Mouse (Mus musculus): Measurements from ENCODE around the gene Serbp1. TPM values are rescaled to one million over a fixed set of nuclear protein-coding genes. Genes with fewer than 3 reads are reported as not detected.

Gene Serbp1
- polyA plus RNA-seq, 1 experiment = 541 TPM

DNA sequence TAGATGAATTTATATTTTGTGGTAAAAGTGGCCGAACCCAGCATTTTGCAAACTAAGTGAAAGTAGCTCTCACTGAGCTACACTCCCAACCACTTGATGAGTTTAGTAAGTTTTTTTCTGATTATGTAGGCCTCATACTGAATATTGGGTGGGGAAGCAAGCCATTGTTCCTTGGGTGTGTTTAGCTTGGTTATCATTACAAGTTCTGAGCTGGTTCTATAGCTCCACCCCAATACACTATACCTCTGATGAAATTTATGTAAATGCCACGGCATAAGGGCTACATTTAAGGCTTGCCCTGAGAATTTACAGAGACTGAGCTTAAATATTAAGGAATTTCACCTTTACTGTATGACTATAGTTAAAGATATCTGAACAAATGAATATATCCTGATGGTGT is 31.5 kb downstream of the Serbp1 start:
- Histone ChIP-seq H3ac (ENCODE audit: control insufficient read depth, insufficient read length, low read depth) (no peak overlapping the region), H3K79me3 (ENCODE audit: low read depth) (peaks cover 75% of the 10 kb centered on the region), H3K36me3 (ENCODE audit: control insufficient read depth, insufficient read depth) (peaks cover 67% of the 10 kb centered on the region), H3K27me3 (ENCODE audit: control insufficient read depth, insufficient read depth, insufficient read length) (no peaks in the 10 kb centered on the region), H3K79me2 (ENCODE audit: control insufficient read depth, insufficient read depth) (peaks cover 77% of the 10 kb centered on the region), H3K4me3 (ENCODE audit: insufficient read depth, poor library complexity, severe bottlenecking) (peak overlapping the region; percentile 92)
- TF ChIP-seq CEBPB (IDR thresholded peaks at IDR 0.05; ENCODE audit: low read depth) (no peak), MYOG (IDR thresholded peaks at IDR 0.05; ENCODE audit: control insufficient read depth, extremely low read depth, insufficient read length) (no peak), USF1 (IDR thresholded peaks at IDR 0.05; ENCODE audit: low read depth) (no peak), MAX (IDR thresholded peaks at IDR 0.05) (no peak), MYOD1 (IDR thresholded peaks at IDR 0.05; ENCODE audit: control insufficient read depth, insufficient read length, low read depth) (no peak), CTCF (IDR thresholded peaks at IDR 0.05; ENCODE audit: control insufficient read depth, insufficient read depth, insufficient read length) (no peak), FOSL1 (IDR thresholded peaks at IDR 0.05; ENCODE audit: insufficient read depth, low read length, poor library complexity, severe bottlenecking) (no peak)

GRCm38 (mm10) chr6:67277944-67278343 is 40.0 kb downstream of the Serbp1 start:
- Histone ChIP-seq H3ac (ENCODE audit: control insufficient read depth, insufficient read length, low read depth) (no peak overlapping the region), H3K27me3 (ENCODE audit: control insufficient read depth, insufficient read depth, insufficient read length) (no peaks in the 10 kb centered on the region), H3K36me3 (ENCODE audit: control insufficient read depth, insufficient read depth) (peaks cover 96% of the 10 kb centered on the region), H3K79me2 (ENCODE audit: control insufficient read depth, insufficient read depth) (peaks cover 100% of the 10 kb centered on the region), H3K79me3 (ENCODE audit: low read depth) (peaks cover 96% of the 10 kb centered on the region), H3K4me3 (ENCODE audit: insufficient read depth, poor library complexity, severe bottlenecking) (no peak overlapping the region)
- TF ChIP-seq MYOD1 (IDR thresholded peaks at IDR 0.05; ENCODE audit: control insufficient read depth, insufficient read length, low read depth) (no peak), FOSL1 (IDR thresholded peaks at IDR 0.05; ENCODE audit: insufficient read depth, low read length, poor library complexity, severe bottlenecking) (no peak), MAX (IDR thresholded peaks at IDR 0.05) (no peak), CEBPB (IDR thresholded peaks at IDR 0.05; ENCODE audit: low read depth) (no peak), USF1 (IDR thresholded peaks at IDR 0.05; ENCODE audit: low read depth) (no peak), MYOG (IDR thresholded peaks at IDR 0.05; ENCODE audit: control insufficient read depth, extremely low read depth, insufficient read length) (no peak)

DNA sequence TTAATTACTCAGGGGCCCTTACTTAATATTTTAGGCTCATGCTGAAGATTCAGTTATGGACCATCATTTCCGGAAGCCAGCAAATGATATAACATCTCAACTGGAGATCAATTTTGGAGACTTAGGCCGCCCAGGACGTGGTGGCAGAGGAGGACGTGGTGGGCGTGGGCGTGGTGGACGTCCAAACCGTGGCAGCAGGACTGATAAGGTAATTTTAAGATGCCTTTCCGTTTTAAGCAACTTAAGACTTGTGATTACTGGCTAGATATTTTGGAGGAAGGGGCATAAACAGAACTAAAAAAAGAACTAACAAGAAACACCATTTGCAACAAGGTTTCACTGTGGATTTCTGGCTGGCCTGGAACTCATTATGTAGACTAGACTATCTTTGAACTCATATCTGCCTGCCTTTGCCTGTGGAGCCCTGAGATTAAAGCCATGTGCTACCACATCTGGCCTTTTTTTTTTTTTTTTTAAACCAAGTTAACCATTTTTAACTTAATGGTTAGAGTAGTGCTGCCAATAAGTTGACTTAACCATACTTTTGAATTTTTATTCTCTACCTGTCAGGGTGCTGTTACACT is 43.7 kb downstream of the Serbp1 start:
- no peaks in the 10 kb centered on the region for H3K27me3 ChIP-seq (ENCODE audit: control insufficient read depth, insufficient read depth, insufficient read length)
- no peak overlapping the region for H3ac ChIP-seq (ENCODE audit: control insufficient read depth, insufficient read length, low read depth)
- H3K4me3 ChIP-seq (ENCODE audit: insufficient read depth, poor library complexity, severe bottlenecking) = no peak overlapping the region
- H3K36me3 ChIP-seq (ENCODE audit: control insufficient read depth, insufficient read depth) = peaks cover 96% of the 10 kb centered on the region
- H3K79me3 ChIP-seq (ENCODE audit: low read depth) = peaks cover 74% of the 10 kb centered on the region
- no peak for TF ChIP-seq MAX (IDR thresholded peaks at IDR 0.05)
- TF ChIP-seq FOSL1 (IDR thresholded peaks at IDR 0.05; ENCODE audit: insufficient read depth, low read length, poor library complexity, severe bottlenecking) = no peak
- TF ChIP-seq USF1 (IDR thresholded peaks at IDR 0.05; ENCODE audit: low read depth) = no peak
- H3K79me2 ChIP-seq (ENCODE audit: control insufficient read depth, insufficient read depth) = peaks cover 98% of the 10 kb centered on the region

DNA sequence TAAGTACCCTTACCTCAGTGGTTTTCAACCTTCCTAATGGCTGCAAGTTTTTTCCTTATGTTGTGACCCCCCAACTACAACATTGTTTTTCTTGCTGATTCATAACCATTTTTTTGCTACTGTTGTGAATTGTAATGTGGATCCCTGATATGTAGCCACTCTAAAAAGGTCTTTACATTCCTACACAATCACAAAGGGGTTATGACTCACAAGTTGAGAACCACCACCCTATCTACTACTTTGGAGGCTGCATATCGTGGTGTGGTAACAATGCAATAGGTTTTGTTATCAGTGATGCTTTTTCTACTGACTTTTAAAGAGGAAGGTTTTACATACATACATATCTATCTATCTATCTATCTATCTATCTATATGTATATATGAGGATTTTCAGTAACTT is 44.9 kb downstream of the Serbp1 start:
- Histone ChIP-seq H3K36me3 (ENCODE audit: control insufficient read depth, insufficient read depth) (peaks cover 92% of the 10 kb centered on the region), H3ac (ENCODE audit: control insufficient read depth, insufficient read length, low read depth) (no peak overlapping the region), H3K4me3 (ENCODE audit: insufficient read depth, poor library complexity, severe bottlenecking) (no peak overlapping the region), H3K27me3 (ENCODE audit: control insufficient read depth, insufficient read depth, insufficient read length) (no peaks in the 10 kb centered on the region), H3K79me2 (ENCODE audit: control insufficient read depth, insufficient read depth) (peaks cover 94% of the 10 kb centered on the region), H3K79me3 (ENCODE audit: low read depth) (peaks cover 64% of the 10 kb centered on the region)
- no peak for TF ChIP-seq CTCF (IDR thresholded peaks at IDR 0.05; ENCODE audit: control insufficient read depth, insufficient read depth, insufficient read length)
- no peak for TF ChIP-seq FOSL1 (IDR thresholded peaks at IDR 0.05; ENCODE audit: insufficient read depth, low read length, poor library complexity, severe bottlenecking)
- TF ChIP-seq USF1 (IDR thresholded peaks at IDR 0.05; ENCODE audit: low read depth) = no peak
- no peak for TF ChIP-seq MAX (IDR thresholded peaks at IDR 0.05)
- TF ChIP-seq MYOD1 (IDR thresholded peaks at IDR 0.05; ENCODE audit: control insufficient read depth, insufficient read length, low read depth) = no peak
- TF ChIP-seq MYOG (IDR thresholded peaks at IDR 0.05; ENCODE audit: control insufficient read depth, extremely low read depth, insufficient read length) = no peak
- no peak for TF ChIP-seq CEBPB (IDR thresholded peaks at IDR 0.05; ENCODE audit: low read depth)

GRCm38 (mm10) chr6:67292042-67292623 is 54.2 kb downstream of the Serbp1 start:
- Histone ChIP-seq H3K79me3 (ENCODE audit: low read depth) (peaks cover 8% of the 10 kb centered on the region), H3ac (ENCODE audit: control insufficient read depth, insufficient read length, low read depth) (no peak overlapping the region), H3K36me3 (ENCODE audit: control insufficient read depth, insufficient read depth) (peaks cover 31% of the 10 kb centered on the region), H3K27me3 (ENCODE audit: control insufficient read depth, insufficient read depth, insufficient read length) (no peaks in the 10 kb centered on the region), H3K79me2 (ENCODE audit: control insufficient read depth, insufficient read depth) (peaks cover 15% of the 10 kb centered on the region), H3K4me3 (ENCODE audit: insufficient read depth, poor library complexity, severe bottlenecking) (no peak overlapping the region)
- TF ChIP-seq CTCF (IDR thresholded peaks at IDR 0.05; ENCODE audit: control insufficient read depth, insufficient read depth, insufficient read length) (no peak), MYOG (IDR thresholded peaks at IDR 0.05; ENCODE audit: control insufficient read depth, extremely low read depth, insufficient read length) (no peak), FOSL1 (IDR thresholded peaks at IDR 0.05; ENCODE audit: insufficient read depth, low read length, poor library complexity, severe bottlenecking) (no peak), MYOD1 (IDR thresholded peaks at IDR 0.05; ENCODE audit: control insufficient read depth, insufficient read length, low read depth) (peak; percentile 3), USF1 (IDR thresholded peaks at IDR 0.05; ENCODE audit: low read depth) (no peak), MAX (IDR thresholded peaks at IDR 0.05) (no peak), CEBPB (IDR thresholded peaks at IDR 0.05; ENCODE audit: low read depth) (no peak)

DNA sequence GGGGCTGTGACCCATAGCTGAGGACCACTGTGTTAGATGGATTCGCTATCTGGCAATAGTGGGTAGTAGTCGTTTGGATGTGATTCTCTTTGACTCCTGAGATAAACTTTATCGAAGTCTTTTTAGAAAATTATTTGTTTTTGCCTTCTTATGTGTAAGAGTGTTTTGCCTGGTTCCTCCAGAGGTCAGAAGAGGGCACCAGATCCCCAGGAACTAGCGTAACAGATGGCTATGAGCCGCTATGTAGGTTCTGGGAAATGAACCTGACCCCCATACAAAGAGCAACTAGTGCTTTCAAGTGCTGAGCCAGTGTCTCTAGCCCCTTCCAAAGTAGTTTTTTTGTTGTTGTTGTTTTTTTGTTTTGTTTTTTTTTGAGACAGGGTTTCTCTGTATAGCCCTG is 58.1 kb downstream of the Serbp1 start:
- Histone ChIP-seq H3K79me2 (ENCODE audit: control insufficient read depth, insufficient read depth) (no peaks in the 10 kb centered on the region), H3K27me3 (ENCODE audit: control insufficient read depth, insufficient read depth, insufficient read length) (no peaks in the 10 kb centered on the region), H3K79me3 (ENCODE audit: low read depth) (no peaks in the 10 kb centered on the region), H3K36me3 (ENCODE audit: control insufficient read depth, insufficient read depth) (peaks cover 3% of the 10 kb centered on the region), H3K4me3 (ENCODE audit: insufficient read depth, poor library complexity, severe bottlenecking) (no peak overlapping the region), H3ac (ENCODE audit: control insufficient read depth, insufficient read length, low read depth) (no peak overlapping the region)
- TF ChIP-seq CEBPB (IDR thresholded peaks at IDR 0.05; ENCODE audit: low read depth) (no peak), MYOG (IDR thresholded peaks at IDR 0.05; ENCODE audit: control insufficient read depth, extremely low read depth, insufficient read length) (no peak), USF1 (IDR thresholded peaks at IDR 0.05; ENCODE audit: low read depth) (no peak), CTCF (IDR thresholded peaks at IDR 0.05; ENCODE audit: control insufficient read depth, insufficient read depth, insufficient read length) (no peak), FOSL1 (IDR thresholded peaks at IDR 0.05; ENCODE audit: insufficient read depth, low read length, poor library complexity, severe bottlenecking) (no peak)
